Mouse (Mus musculus) midbrain, embryonic 11.5 days (tissue): ENCODE results near the gene Gata3. TPM values are rescaled to one million over a fixed set of nuclear protein-coding genes. Genes with fewer than 3 reads are reported as not detected.

Experiments used
- ATAC-seq: fragments of 200-750 bp; cut with Nextera tagmentation; 2 replicates; pipeline ENCODE4 v1.8.0; 2017; ENCODE audit warnings: moderate TSS enrichment, moderate library complexity; ENCODE audit not compliant: low FRiP score
- DNase-seq: peaks from one replicate; pipeline ENCODE4 v3.0.0; 2015; ENCODE audit warnings: low spot score; ENCODE audit errors: missing footprints
- H3K27ac ChIP-seq: fragments of 300-500 bp; sonication (generic); 2 replicates; pipeline ENCODE4 v1.5.1; 2014; ENCODE audit warnings: low read depth, low read length
- H3K27me3 ChIP-seq: fragments of 300-500 bp; sonication (generic); 2 replicates; pipeline ENCODE4 v1.6.1; 2014; ENCODE audit warnings: mild to moderate bottlenecking, low read length, moderate library complexity, mixed read lengths; ENCODE audit not compliant: control insufficient read depth, insufficient read depth
- H3K36me3 ChIP-seq: fragments of 300-500 bp; sonication (generic); 2 replicates; pipeline ENCODE4 v1.6.1; 2014; ENCODE audit warnings: mild to moderate bottlenecking, low read length, moderate library complexity, mixed read lengths; ENCODE audit not compliant: control insufficient read depth, insufficient read depth
- H3K4me1 ChIP-seq: fragments of 300-500 bp; sonication (generic); 2 replicates; pipeline ENCODE4 v1.6.1; 2014; ENCODE audit warnings: low read length; ENCODE audit not compliant: control insufficient read depth, insufficient read depth
- H3K4me2 ChIP-seq: fragments of 300-500 bp; sonication (generic); 2 replicates; pipeline ENCODE4 v1.6.1; 2014; ENCODE audit warnings: mild to moderate bottlenecking, moderate library complexity
- H3K4me3 ChIP-seq: fragments of 300-500 bp; sonication (generic); 2 replicates; pipeline ENCODE4 v1.5.1; 2014; ENCODE audit warnings: low read depth, low read length
- H3K9ac ChIP-seq: fragments of 300-500 bp; sonication (generic); 2 replicates; pipeline ENCODE4 v1.6.1; 2014; ENCODE audit warnings: low read length
- H3K9me3 ChIP-seq: fragments of 300-500 bp; sonication (generic); 2 replicates; pipeline ENCODE4 v1.6.1; 2016; ENCODE audit warnings: low read length; ENCODE audit not compliant: control insufficient read depth
- WGBS: fragments of 180-500 bp; shearing (Covaris S2); extraction: QIAGEN DNeasy Blood & Tissue Kit; methylation state at CpG from one replicate; pipeline ENCODE4 v1.1.7; 2014; 5-methylcytosine and 5-hydroxymethylcytosine counted together
- polyA plus RNA-seq: library from polyadenylated mRNA; unstranded; fragments of >200 nt; fragmentation: Nextera tagmentation; extraction: Ambion mirVana; gene quantifications from 2 replicates; pipeline ENCODE4 v1.2.1, GENCODE M21; 2014

Gene Gata3
- polyA plus RNA-seq, 1 experiment from 2014 or later = 34.1 TPM

DNA sequence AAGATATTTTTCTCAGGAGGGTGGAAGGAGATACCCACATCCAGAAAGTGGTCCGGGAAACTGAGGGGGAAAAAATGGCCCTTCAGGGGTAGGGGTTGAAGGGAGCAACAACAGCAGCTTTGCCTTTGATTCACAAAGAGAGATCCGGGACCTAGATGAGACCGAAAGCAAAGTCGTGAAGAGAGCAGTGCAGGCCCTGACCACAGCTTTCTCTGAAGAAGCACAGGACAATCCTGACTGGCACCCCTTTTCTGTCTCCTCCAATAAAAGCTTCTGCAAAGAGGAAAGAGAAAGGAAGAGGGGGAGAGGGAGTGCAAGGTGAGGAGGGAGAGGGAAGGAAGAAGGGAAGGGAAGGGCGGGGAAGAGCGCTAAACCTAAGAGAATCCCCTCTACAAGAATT is 18.0 kb downstream of the Gata3 start:
- H3K9me3 ChIP-seq = no peaks in the 10 kb centered on the region
- no peak overlapping the region for H3K9ac ChIP-seq
- no peak overlapping the region for H3K4me2 ChIP-seq
- H3K4me1 ChIP-seq = peaks cover 13% of the 10 kb centered on the region; the same call in 1 of the 2 replicates
- H3K27ac ChIP-seq = no peak overlapping the region
- ATAC-seq = no peak
- H3K36me3 ChIP-seq = no peaks in the 10 kb centered on the region
- H3K4me3 ChIP-seq = no peak overlapping the region
- H3K27me3 ChIP-seq = peaks cover 62% of the 10 kb centered on the region
- 6% methylated on average over 6 of the region's 6 CpGs for WGBS
- no peak for DNase-seq

DNA sequence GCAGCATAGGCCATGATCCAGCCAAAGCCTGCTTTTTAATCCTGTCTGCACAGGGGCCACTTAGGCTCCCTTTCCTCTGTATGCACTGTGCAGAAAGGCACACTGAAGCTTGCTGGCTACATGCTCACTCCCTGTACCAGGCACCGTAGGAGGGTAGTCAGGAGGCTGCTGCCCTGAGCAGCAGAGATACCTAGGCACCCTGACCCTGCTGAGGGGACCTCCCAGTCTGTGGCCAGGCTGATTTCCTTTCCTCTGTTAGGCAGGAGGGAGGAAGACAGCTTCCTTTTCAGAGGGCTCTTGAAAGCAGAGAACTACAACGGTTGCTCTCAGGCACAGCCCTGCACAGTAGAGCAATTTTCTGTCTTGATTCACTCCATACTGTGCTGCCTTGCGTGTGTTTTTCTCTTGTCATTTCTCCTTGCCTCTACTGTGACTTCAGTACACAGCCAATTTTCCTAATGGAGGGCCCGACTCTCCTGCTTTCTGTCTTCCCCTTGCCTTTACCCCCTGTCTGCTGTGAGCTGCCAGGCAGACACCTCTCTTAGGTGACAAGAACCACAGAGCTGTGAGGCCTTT is 18.6 kb downstream of the Gata3 start:
- peaks cover 13% of the 10 kb centered on the region; the same call in 1 of the 2 replicates for H3K4me1 ChIP-seq
- H3K4me3 ChIP-seq = no peak overlapping the region
- no peak overlapping the region; the same call in 1 of the 2 replicates for H3K4me2 ChIP-seq
- no peak overlapping the region for H3K27ac ChIP-seq
- no peaks in the 10 kb centered on the region for H3K36me3 ChIP-seq
- peak; percentile 86 for DNase-seq
- peak; percentile 28; the same call in 1 of the 2 replicates for ATAC-seq
- H3K27me3 ChIP-seq = peaks cover 57% of the 10 kb centered on the region
- no peak overlapping the region for H3K9ac ChIP-seq
- 19% methylated on average over 4 of the region's 4 CpGs for WGBS
- H3K9me3 ChIP-seq = no peaks in the 10 kb centered on the region

DNA sequence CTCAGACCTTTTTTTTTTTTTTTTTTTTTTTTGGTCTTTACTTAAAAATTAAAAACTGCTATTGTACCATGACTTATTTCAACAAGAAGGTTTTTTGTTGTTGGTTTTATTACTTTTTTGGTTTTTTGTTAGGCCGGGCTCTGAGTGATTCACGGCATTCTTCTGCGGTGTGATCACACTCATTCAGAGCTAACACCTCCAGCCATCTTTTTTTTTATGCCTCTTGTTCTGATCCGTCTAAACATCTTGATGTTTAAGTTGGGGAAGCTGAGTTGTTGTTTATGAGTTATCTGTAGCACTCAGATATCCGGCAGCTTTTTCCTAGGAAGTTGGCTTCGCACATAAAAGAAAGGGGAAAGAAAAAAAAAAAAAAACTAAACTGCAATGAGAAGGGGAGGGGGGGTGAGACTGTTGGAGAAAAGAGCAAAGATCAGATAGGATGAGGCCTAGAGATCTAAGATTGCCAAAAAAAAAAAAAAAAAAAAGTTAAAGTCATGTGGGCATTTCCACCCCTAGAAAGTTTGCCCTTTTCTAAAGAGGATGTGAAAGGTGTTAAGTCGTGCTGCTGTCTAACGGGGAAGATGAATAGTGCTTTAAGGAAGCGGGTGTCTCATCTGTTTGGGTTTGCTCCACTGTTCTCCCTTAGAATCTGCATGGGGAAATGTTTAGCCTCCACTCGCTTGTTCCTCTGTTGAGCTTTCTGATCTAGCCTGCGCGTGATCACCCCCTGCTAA is 22.6 kb downstream of the Gata3 start:
- no peak overlapping the region for H3K27ac ChIP-seq
- no peaks in the 10 kb centered on the region for H3K9me3 ChIP-seq
- H3K9ac ChIP-seq = no peak overlapping the region
- no peaks in the 10 kb centered on the region for H3K36me3 ChIP-seq
- H3K4me1 ChIP-seq = 0 out of 2 replicates have a peak, but pooled peaks cover 2% of the 10 kb centered on the region
- H3K4me3 ChIP-seq = no peak overlapping the region
- no peak for ATAC-seq
- no peak for DNase-seq
- H3K4me2 ChIP-seq = no peak overlapping the region
- H3K27me3 ChIP-seq = peaks cover 17% of the 10 kb centered on the region
- 74% methylated on average over 12 of the region's 12 CpGs for WGBS

DNA sequence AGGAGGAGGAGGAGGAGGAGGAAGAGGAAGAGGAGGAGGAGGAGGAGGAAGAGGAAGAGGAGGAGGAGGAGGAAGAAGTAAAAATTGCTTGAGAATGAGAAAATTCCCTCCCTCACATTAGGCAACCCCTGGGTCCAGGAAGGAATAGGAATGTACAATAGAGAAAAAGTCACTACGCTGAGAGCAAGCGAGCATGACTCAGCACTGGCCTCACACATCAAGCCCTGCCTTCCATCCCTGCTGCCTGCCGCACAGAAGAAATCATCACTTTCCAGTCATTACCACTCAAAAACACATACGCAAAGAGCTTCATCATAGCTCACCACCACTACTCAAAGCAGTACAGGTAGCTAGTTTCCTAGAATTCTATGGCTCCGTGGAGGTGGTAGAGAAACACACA is 29.1 kb downstream of the Gata3 start:
- no peaks in the 10 kb centered on the region for H3K36me3 ChIP-seq
- ATAC-seq = no peak

DNA sequence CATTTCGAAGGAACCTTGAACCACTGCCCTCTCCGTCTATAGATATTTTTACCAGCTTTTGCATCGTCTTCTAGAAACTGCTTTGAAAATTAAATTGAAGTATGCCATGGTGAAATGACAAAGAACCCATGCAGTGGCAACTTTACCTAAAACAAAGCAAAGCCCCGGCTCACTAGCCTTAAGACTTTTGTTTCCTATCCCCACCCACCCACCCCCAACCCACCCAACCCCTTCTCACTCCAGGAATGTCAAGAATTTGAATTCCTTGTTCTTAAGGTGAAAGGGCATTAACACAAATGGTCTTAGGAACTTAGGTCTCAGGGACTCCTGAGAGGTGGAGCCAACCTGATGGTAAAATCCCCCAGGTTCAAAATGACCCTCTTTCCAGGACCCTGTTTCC is 34.0 kb downstream of the Gata3 start:
- DNase-seq (no peak), ATAC-seq (no peak)
- H3K9ac ChIP-seq = no peak overlapping the region
- H3K4me1 ChIP-seq = no peaks in the 10 kb centered on the region
- H3K27me3 ChIP-seq = no peaks in the 10 kb centered on the region
- no peaks in the 10 kb centered on the region for H3K36me3 ChIP-seq
- no peaks in the 10 kb centered on the region for H3K9me3 ChIP-seq
- no peak overlapping the region for H3K4me3 ChIP-seq
- H3K27ac ChIP-seq = no peak overlapping the region
- 29% methylated on average over 4 of the region's 4 CpGs for WGBS
- no peak overlapping the region for H3K4me2 ChIP-seq

More for the DNA sequence above, 29.1 kb downstream of the Gata3 start:
- Histone ChIP-seq H3K9me3 (no peaks in the 10 kb centered on the region), H3K27me3 (no peaks in the 10 kb centered on the region), H3K9ac (no peak overlapping the region), H3K4me3 (no peak overlapping the region), H3K27ac (no peak overlapping the region), H3K4me2 (no peak overlapping the region), H3K4me1 (no peaks in the 10 kb centered on the region)
- no peak for DNase-seq
- WGBS = 83% methylated on average over 5 of the region's 5 CpGs

DNA sequence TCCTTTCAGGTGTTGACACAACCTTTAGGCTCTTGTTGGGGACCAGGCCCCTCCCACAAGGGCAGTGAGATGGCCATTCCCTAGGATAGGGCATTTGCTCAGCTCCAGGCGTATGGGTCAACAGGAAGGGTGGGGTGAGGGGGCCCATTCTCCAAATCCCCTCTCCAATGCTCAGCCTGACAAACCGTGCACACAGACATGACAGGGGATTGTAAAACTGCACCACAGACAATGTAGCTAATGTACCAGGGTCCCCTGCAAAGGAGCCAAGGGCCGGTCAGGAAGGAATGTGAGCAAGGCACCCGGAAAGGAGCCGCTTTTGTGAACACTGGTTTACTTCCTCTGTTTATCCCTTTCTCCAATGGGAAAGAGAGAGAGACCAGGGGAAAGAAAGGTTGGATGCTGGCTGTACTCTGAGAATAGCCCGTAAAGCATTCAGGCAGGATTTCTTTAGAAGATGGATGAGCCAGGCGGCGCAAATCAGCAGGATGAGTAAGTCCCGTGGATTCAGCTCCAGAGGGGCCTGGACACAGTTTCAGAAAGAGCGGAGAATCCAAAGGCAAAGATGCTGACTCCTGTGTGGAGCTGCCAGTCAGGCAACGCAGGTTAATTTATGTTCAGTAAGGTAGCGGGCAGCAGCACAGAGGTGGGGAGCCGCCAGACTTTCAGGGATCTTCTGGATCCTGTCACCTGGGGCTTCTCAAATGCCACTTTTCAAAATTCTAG is 36.8 kb downstream of the Gata3 start:
- Histone ChIP-seq H3K9me3 (no peaks in the 10 kb centered on the region), H3K27me3 (no peaks in the 10 kb centered on the region), H3K27ac (no peak overlapping the region), H3K9ac (no peak overlapping the region), H3K4me3 (no peak overlapping the region), H3K4me1 (no peaks in the 10 kb centered on the region), H3K4me2 (no peak overlapping the region), H3K36me3 (no peaks in the 10 kb centered on the region)
- peak; percentile 52; the same call in 1 of the 2 replicates for ATAC-seq
- WGBS = 47% methylated on average over 13 of the region's 13 CpGs
- DNase-seq = peak; percentile 87

DNA sequence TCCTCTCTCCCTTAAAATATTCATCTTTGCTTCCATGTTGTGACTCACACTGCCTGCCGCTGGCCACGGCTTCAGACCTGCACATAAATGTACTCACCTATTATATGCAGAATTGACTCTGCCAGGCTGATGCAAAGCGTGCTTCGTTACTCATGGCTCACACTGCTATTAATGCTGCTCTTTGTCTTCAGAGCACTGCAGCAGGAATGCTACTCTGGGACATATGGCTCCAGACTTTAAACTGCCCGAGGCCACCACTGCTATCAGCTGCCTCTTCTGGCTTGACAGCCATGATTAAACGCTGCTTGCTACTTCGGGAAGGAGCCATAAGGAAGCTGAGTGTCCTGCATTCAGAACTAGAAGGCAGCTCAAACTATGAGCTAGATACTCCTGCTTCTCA is 54.6 kb downstream of the Gata3 start:
- 85% methylated on average over 7 of the region's 7 CpGs for WGBS
- no peak for ATAC-seq
- Histone ChIP-seq H3K9me3 (no peaks in the 10 kb centered on the region), H3K9ac (no peak overlapping the region), H3K4me3 (no peak overlapping the region), H3K36me3 (no peaks in the 10 kb centered on the region), H3K27ac (no peak overlapping the region), H3K4me1 (no peaks in the 10 kb centered on the region), H3K4me2 (no peak overlapping the region), H3K27me3 (no peaks in the 10 kb centered on the region)
- no peak for DNase-seq

DNA sequence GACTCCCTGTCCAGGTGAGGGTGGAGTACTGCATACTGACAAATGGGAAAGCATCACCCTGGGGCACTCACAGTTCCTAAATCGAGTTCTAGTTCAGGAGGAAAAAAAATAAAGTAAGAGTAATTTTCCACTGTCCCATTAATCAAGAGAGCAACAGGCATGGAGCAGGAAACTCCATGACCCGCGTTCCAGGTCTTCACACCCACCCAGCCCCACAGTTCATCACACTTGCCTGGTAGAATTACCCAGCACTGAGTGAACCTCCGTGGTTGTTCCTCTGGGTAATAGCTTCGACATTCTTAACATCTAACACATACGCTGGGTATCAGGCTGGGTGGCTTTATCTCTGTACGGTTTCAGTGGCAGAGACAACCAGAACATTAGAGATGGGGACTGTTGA is 56.1 kb downstream of the Gata3 start:
- ATAC-seq (no peak), DNase-seq (no peak)
- no peaks in the 10 kb centered on the region for H3K36me3 ChIP-seq
- no peaks in the 10 kb centered on the region for H3K4me1 ChIP-seq
- WGBS = 86% methylated on average over 7 of the region's 7 CpGs
- H3K4me2 ChIP-seq = no peak overlapping the region
- H3K9me3 ChIP-seq = no peaks in the 10 kb centered on the region
- H3K4me3 ChIP-seq = no peak overlapping the region
- H3K27me3 ChIP-seq = no peaks in the 10 kb centered on the region
- H3K9ac ChIP-seq = no peak overlapping the region
- H3K27ac ChIP-seq = no peak overlapping the region

DNA sequence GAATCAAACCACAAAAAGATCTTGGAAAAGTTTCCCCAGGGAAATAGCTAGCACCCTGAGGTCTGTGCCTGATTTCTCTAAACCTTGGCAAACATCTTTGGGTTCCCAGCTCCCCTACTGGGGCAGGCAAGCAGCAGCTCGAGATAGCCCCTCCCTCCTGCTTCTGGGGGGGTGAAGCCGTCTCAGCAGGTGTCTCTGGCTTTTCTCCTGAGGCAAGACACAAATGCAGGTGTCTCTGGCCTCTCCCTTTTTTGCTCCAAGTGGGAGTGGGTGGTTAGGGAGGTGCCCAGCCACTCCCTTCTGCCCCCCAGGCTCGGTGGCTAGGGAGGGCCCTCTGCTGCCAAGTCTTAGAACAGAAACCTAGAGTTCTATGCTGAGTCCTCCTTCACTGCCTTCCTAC is 62.2 kb downstream of the Gata3 start:
- no peak overlapping the region for H3K4me2 ChIP-seq
- DNase-seq (no peak), ATAC-seq (no peak)
- H3K27ac ChIP-seq = no peak overlapping the region
- no peaks in the 10 kb centered on the region for H3K9me3 ChIP-seq
- H3K9ac ChIP-seq = no peak overlapping the region
- 30% methylated on average over 3 of the region's 3 CpGs for WGBS
- no peak overlapping the region for H3K4me3 ChIP-seq
- H3K4me1 ChIP-seq = no peaks in the 10 kb centered on the region
- H3K27me3 ChIP-seq = no peaks in the 10 kb centered on the region
- H3K36me3 ChIP-seq = no peaks in the 10 kb centered on the region
